Mouse (Mus musculus) intestine, embryonic 16.5 days (tissue): Measurements from ENCODE around the gene Rpp40. TPM values are rescaled to one million over a fixed set of nuclear protein-coding genes. Genes with fewer than 3 reads are reported as not detected.
A peak's percentile ranks its signal among the peaks of the same experiment; 100 is the strongest.

Experiments
- ATAC-seq: fragments of 200-750 bp; cut with Nextera tagmentation; 2 replicates; pipeline ENCODE4 v1.8.0; 2017; ENCODE audit warnings: moderate TSS enrichment, moderate library complexity
- H3K27ac ChIP-seq: fragments of 300-500 bp; sonication (generic); 2 replicates; pipeline ENCODE4 v1.5.1; 2014; ENCODE audit warnings: mild to moderate bottlenecking, low read length
- H3K27me3 ChIP-seq: fragments of 300-500 bp; sonication (generic); replicated peaks from 2 replicates; pipeline ENCODE4 v1.6.1; 2014; ENCODE audit warnings: low read length, control low read depth, mixed read lengths; ENCODE audit not compliant: control insufficient read depth, insufficient read depth
- H3K36me3 ChIP-seq: fragments of 300-500 bp; sonication (generic); 2 replicates; pipeline ENCODE4 v1.6.1; 2014; ENCODE audit warnings: low read length, control low read depth; ENCODE audit not compliant: control insufficient read depth, insufficient read depth
- H3K4me1 ChIP-seq: fragments of 300-500 bp; sonication (generic); 2 replicates; pipeline ENCODE4 v1.6.1; 2014; ENCODE audit warnings: low read length, control low read depth, mixed read lengths; ENCODE audit not compliant: control insufficient read depth, insufficient read depth
- H3K4me2 ChIP-seq: fragments of 300-500 bp; sonication (generic); 2 replicates; pipeline ENCODE4 v1.6.1; 2014; ENCODE audit warnings: low read depth, low read length, control low read depth
- H3K4me3 ChIP-seq: fragments of 300-500 bp; sonication (generic); 2 replicates; pipeline ENCODE4 v1.5.1; 2014; ENCODE audit warnings: mild to moderate bottlenecking, low read length
- H3K9ac ChIP-seq: fragments of 300-500 bp; sonication (generic); 2 replicates; pipeline ENCODE4 v1.6.1; 2014; ENCODE audit warnings: low read depth, low read length
- H3K9me3 ChIP-seq: fragments of 300-500 bp; sonication (generic); 2 replicates; pipeline ENCODE4 v1.6.1; 2016; ENCODE audit warnings: low read length, control low read depth; ENCODE audit not compliant: control insufficient read depth
- WGBS: fragments of 180-500 bp; shearing (Covaris S2); extraction: QIAGEN DNeasy Blood & Tissue Kit; methylation state at CpG from one replicate; pipeline ENCODE4 v1.1.7; 2014; 5-methylcytosine and 5-hydroxymethylcytosine counted together
- polyA plus RNA-seq: library from polyadenylated mRNA; unstranded; fragments of >200 nt; fragmentation: Nextera tagmentation; extraction: Ambion mirVana; gene quantifications from 2 replicates; pipeline ENCODE4 v1.2.1, GENCODE M21; 2015

Rpp40 gene
- polyA plus RNA-seq, 1 experiment from 2014 or later = 21.0 TPM

DNA sequence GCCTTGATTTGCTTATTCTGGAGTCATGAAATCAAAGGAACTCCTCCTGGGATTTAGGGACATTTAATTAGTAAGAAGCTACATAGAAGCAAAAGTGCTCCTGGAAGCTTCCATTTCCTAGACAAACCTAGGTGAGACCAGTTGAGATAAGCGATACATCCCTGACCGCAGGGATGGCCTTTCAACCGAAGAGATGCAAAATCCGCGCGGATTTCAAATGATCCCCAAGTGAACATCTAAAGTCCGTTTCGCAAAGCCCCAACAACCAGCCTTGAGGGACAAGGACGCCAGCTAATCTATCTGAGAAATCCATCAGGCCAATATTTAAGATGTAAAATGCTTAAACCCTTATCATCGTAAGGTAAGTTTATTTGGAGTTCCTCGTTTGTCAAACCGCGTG, 781 bp downstream of the Rpp40 start:
- WGBS = 1% methylated on average over 13 of the region's 13 CpGs
- Histone ChIP-seq H3K27ac (no peak overlapping the region), H3K4me3 (peak overlapping the region; percentile 82), H3K9ac (peak overlapping the region; percentile 66), H3K27me3 (no peaks in the 10 kb centered on the region), H3K4me2 (peak overlapping the region; percentile 60), H3K9me3 (no peaks in the 10 kb centered on the region), H3K36me3 (no peaks in the 10 kb centered on the region), H3K4me1 (peaks cover 3% of the 10 kb centered on the region; the same call in 1 of the 2 replicates)
- ATAC-seq = no peak

DNA sequence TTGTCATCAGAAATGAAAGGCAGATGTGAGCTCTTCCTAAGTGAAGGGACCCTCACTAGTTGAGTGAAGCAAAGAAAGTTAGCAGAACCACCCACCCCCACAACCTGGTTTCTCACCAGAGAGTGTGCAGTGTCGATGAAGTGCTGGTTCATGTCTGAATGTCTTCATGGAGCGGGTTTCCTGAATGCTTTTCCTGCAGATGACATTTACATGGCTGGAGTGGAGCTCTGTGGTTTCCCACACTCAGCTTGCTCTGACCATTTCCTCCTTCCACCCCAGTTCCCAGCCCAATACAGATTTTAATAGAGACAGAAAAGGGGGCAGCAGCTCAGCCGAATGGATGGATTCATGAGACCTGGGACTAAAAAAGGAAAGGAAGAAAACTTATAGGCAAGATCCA, 13.3 kb downstream of the Rpp40 start:
- Histone ChIP-seq H3K36me3 (peaks cover 2% of the 10 kb centered on the region; the same call in 1 of the 2 replicates), H3K4me3 (no peak overlapping the region), H3K27ac (no peak overlapping the region), H3K9ac (no peak overlapping the region), H3K4me1 (no peaks in the 10 kb centered on the region), H3K9me3 (no peaks in the 10 kb centered on the region), H3K4me2 (no peak overlapping the region), H3K27me3 (no peaks in the 10 kb centered on the region)
- ATAC-seq = no peak
- WGBS = 83% methylated on average over 3 of the region's 3 CpGs

DNA sequence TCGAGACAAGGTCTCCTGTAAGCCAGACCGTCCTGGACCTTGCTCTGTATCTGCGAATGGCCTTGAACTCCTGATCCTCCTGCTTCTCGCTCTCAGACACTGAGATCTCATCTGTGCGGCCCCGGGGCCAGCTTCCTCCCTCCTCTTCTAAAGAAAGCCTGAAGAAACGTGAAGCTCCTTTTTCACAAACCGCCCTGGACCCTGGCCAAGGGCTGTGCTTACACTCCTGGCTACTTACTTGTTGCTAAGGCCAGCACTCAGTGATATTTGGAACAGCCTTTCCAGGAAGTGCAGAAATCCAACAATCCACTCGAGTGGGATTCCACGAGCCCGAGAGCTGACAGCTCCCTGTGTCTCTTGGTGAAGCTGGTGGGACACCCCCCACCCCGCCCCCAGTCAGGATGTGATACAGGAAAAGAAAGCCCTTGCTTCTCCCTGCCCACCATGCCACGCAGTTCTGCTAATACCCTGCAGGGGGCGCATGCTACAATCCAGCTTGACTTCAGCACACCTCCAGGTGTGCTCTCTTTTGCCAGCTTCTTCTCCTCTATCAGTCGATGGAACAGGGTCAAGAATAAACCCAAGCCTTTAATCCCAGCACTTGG, 19.9 kb downstream of the Rpp40 start:
- no peaks in the 10 kb centered on the region for H3K27me3 ChIP-seq
- H3K4me2 ChIP-seq = no peak overlapping the region
- no peaks in the 10 kb centered on the region for H3K9me3 ChIP-seq
- ATAC-seq = no peak
- H3K4me1 ChIP-seq = peaks cover 4% of the 10 kb centered on the region
- H3K9ac ChIP-seq = no peak overlapping the region
- WGBS = 25% methylated on average over 15 of the region's 15 CpGs
- H3K27ac ChIP-seq = no peak overlapping the region
- no peaks in the 10 kb centered on the region for H3K36me3 ChIP-seq
- no peak overlapping the region for H3K4me3 ChIP-seq

DNA sequence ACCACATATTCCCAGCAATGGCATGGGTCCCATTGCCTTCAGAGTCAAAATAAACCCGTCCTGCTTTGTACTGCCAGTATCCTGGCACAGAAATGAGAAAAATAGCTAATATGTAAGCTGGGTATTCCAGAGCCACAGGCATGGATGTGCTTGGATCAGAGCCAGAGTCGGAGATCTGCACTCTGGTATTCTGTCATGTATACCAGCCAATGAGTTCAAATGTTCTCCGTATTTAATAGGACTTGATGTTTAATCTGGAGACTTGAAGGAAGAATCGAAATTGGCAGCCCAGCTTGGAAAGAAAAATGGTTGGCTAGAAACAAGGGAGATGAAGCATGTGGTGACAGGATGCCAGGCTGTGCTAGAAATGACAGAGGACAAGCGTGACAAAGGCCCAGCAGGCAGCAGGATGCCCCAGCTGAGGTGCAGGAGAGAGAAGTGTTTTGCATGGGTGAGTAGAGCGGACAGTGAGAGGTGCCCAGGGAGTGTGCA, 25.6 kb downstream of the Rpp40 start:
- Histone ChIP-seq H3K27me3 (no peaks in the 10 kb centered on the region), H3K36me3 (no peaks in the 10 kb centered on the region), H3K4me2 (no peak overlapping the region), H3K9me3 (no peaks in the 10 kb centered on the region), H3K27ac (no peak overlapping the region), H3K4me3 (no peak overlapping the region), H3K9ac (no peak overlapping the region), H3K4me1 (no peaks in the 10 kb centered on the region)
- 73% methylated on average over 6 of the region's 6 CpGs for WGBS
- no peak for ATAC-seq

DNA sequence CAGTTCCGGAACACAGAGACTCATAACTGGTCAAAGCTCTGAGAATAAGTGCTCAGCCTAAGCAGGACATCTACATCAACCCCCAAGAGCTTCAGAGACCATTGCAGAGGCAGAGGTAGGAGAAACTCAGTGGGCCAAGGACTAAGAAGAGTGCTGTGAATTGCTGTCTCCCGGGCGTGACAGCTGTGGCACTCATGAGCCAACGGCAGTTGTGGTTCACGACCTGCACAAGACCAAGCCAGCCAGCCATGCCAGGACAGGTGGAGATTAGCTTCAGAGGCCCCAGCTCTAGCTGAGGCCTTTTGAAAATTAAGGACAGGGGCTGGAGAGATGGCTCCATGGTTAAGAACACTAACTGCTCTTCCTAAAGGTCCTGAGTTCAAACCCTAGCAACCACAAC, 26.6 kb downstream of the Rpp40 start:
- 77% methylated on average over 5 of the region's 5 CpGs for WGBS
- H3K9me3 ChIP-seq = no peaks in the 10 kb centered on the region
- ATAC-seq = no peak
- no peak overlapping the region for H3K27ac ChIP-seq
- no peaks in the 10 kb centered on the region for H3K36me3 ChIP-seq
- H3K4me2 ChIP-seq = no peak overlapping the region
- no peaks in the 10 kb centered on the region for H3K27me3 ChIP-seq
- H3K4me3 ChIP-seq = no peak overlapping the region
- H3K9ac ChIP-seq = no peak overlapping the region
- H3K4me1 ChIP-seq = no peaks in the 10 kb centered on the region

DNA sequence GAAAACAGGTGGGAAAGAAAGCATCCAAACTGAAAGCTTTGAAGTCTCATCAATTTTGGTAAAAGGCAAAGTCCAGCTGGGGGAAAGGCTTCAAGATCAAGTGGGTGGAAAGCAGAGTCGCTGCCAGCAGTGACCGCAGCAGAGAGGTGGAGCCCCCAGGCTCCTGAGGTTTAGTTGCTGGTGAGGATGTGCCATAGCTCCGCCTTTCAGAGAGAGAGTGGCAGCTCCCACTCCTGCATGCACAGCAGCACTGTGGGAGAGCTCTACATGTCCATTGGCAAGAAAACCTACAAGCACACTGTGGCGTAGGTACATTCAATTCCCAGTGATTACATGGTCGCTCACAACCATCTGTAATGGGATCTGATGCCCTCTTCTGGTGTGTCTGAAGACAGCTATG, 27.1 kb downstream of the Rpp40 start:
- Histone ChIP-seq H3K9ac (no peak overlapping the region), H3K4me2 (no peak overlapping the region), H3K36me3 (no peaks in the 10 kb centered on the region), H3K9me3 (no peaks in the 10 kb centered on the region), H3K4me3 (no peak overlapping the region), H3K27me3 (no peaks in the 10 kb centered on the region), H3K4me1 (no peaks in the 10 kb centered on the region), H3K27ac (no peak overlapping the region)
- WGBS = 51% methylated on average over 5 of the region's 5 CpGs
- no peak for ATAC-seq

DNA sequence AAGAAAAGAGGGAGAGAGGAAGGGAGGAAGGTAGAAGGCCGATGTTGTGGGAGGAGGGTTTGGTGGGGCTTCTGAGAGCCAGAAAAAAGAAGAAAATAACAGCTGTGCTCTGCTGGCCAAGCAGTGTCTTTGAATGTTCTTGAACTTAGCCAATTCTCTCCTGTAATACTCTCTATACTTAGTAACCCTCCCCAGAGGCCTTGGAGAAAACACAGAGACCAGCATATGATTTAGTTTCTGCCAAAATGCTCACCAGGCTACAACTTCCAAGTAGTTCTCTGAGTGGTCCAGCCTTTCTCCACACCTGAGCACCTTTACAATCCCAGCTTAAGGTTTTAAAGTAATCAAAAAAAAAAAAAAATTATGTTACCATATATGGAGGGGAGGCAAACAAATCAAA, 27.9 kb downstream of the Rpp40 start:
- no peak overlapping the region for H3K4me3 ChIP-seq
- H3K36me3 ChIP-seq = no peaks in the 10 kb centered on the region
- H3K4me2 ChIP-seq = no peak overlapping the region
- 64% methylated on average over 1 of the region's 1 CpGs for WGBS
- H3K27me3 ChIP-seq = no peaks in the 10 kb centered on the region
- no peak overlapping the region for H3K27ac ChIP-seq
- no peaks in the 10 kb centered on the region for H3K9me3 ChIP-seq
- no peak for ATAC-seq
- no peaks in the 10 kb centered on the region for H3K4me1 ChIP-seq
- H3K9ac ChIP-seq = no peak overlapping the region

DNA sequence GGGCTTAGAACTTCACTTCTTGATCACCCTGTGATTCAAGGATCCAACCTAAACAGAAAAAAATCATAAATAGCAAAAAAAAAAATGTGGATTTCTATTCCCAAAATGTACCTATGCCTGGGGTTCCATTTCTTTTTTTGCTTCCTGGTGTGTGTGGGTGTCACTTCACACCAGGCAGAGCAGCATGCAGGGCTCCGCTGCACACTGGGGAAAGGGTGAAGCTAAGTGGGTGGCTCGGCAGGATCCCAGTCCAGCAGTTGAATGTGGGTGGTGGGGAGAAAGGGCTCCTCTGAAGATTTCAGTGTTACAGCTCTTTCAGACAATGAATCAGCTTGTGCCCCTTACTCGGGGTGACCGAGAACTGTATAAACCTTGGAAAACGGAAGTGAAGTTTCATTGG, 30.8 kb downstream of the Rpp40 start:
- H3K36me3 ChIP-seq = no peaks in the 10 kb centered on the region
- H3K9me3 ChIP-seq = no peaks in the 10 kb centered on the region
- no peak for ATAC-seq
- H3K4me2 ChIP-seq = no peak overlapping the region
- no peak overlapping the region for H3K27ac ChIP-seq
- 91% methylated on average over 5 of the region's 5 CpGs for WGBS
- H3K4me1 ChIP-seq = no peaks in the 10 kb centered on the region
- H3K27me3 ChIP-seq = no peaks in the 10 kb centered on the region
- no peak overlapping the region for H3K4me3 ChIP-seq
- H3K9ac ChIP-seq = no peak overlapping the region

DNA sequence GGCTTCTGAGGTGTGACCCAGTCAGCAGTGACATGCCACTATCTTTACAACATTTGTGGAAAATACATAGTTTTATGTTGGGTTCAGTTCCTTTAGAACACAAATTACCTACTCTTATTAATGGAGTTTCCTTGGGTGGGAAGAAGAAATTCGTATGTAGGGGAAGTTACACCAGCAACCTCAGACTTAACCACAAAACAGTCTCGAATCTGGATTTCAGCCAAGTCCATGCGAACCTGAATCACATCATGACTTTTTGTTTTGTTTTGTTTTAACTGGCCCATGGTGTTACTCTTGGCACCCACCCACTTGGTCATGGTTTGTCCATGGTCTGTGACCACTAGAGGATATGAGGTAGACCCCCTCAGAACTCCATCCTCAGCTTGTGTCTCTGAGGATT, 35.1 kb downstream of the Rpp40 start:
- ATAC-seq = no peak
- H3K4me3 ChIP-seq = no peak overlapping the region
- H3K27me3 ChIP-seq = no peaks in the 10 kb centered on the region
- no peaks in the 10 kb centered on the region for H3K36me3 ChIP-seq
- H3K9ac ChIP-seq = no peak overlapping the region
- no peak overlapping the region for H3K27ac ChIP-seq
- 78% methylated on average over 3 of the region's 3 CpGs for WGBS
- H3K4me1 ChIP-seq = no peaks in the 10 kb centered on the region
- no peak overlapping the region for H3K4me2 ChIP-seq
- no peaks in the 10 kb centered on the region for H3K9me3 ChIP-seq

DNA sequence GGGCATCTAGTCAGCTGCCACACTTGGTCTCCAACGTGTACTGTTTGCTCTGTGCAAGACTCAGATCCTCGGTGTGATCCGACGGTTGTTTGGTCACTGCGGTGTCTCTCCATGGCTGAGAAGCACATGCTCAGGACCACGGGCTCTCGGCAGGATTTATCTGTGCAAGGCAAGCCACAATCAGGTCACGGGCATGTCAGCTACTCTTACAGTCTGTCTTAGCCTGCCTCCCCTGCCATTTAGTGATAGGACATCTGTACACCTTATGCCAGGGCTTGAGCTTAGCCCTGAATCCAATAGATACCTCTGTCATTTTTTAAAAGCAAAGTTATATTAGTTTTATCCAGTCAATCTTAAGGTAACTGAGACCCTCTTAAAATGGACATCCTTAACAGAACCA, 35.5 kb downstream of the Rpp40 start:
- Histone ChIP-seq H3K36me3 (no peaks in the 10 kb centered on the region), H3K4me3 (no peak overlapping the region)

More for the DNA sequence above, 35.5 kb downstream of the Rpp40 start:
- no peak overlapping the region for H3K4me2 ChIP-seq
- no peak overlapping the region for H3K9ac ChIP-seq
- H3K4me1 ChIP-seq = no peaks in the 10 kb centered on the region
- no peak overlapping the region for H3K27ac ChIP-seq
- no peaks in the 10 kb centered on the region for H3K9me3 ChIP-seq
- H3K27me3 ChIP-seq = no peaks in the 10 kb centered on the region
- ATAC-seq = no peak
- 87% methylated on average over 8 of the region's 8 CpGs for WGBS
